Mouse (Mus musculus) ES-Bruce4 (cell line): ENCODE measurements around the gene Zdhhc13.

Experiments used
- CTCF ChIP-seq: IDR thresholded peaks from one replicate; pipeline ENCODE4 v1.8.1; 2011; ENCODE audit warnings: low read depth, low read length
- EP300 ChIP-seq: IDR thresholded peaks from 2 replicates; pipeline ENCODE4 v1.6.1; 2011; ENCODE audit warnings: low read depth, low read length; ENCODE audit not compliant: insufficient read depth
- POLR2A ChIP-seq: IDR thresholded peaks from one replicate; pipeline ENCODE4 v1.8.1; 2011; ENCODE audit warnings: low read length; ENCODE audit not compliant: insufficient read depth

DNA sequence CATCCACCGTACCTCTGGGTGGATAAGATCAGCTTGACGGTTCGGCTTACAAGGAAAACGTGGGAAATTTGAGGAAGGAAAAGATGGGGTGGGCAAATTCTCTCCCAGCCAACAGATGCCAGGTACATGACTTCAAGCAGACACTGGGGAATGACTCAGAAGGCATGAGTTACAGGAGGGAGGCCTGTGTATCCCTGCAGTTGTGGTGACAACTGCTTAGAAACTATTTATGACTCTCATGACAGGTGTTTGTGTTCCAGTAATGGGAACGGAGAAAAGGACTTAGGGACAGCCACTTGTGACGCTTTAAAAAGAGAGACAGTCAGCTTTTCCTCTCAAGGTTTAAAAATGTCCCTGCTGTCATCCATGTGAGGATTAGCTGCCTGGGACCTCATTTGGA lies 81.3 kb downstream of the Zdhhc13 start:
- TF ChIP-seq CTCF: no peak
- no peak for TF ChIP-seq POLR2A
- no peak for TF ChIP-seq EP300
